Mouse (Mus musculus): ENCODE measurements at regions not wholly inside any gene's neighbourhood (a gene's known extent, or its start where the extent isn't known, plus 50 kb on each side); places are given as distances from the start of the nearest gene placed in this dataset.

- no peaks in the 10 kb centered on the region for H3K27me3 ChIP-seq (replicated peaks; ENCODE audit: control insufficient read depth, insufficient read depth, low read length)
- peaks cover 4% of the 10 kb centered on the region; the same call in 1 of the 2 replicates for H3K9me3 ChIP-seq (ENCODE audit: control insufficient read depth, low read length)
- peak; percentile 66 for ATAC-seq
- WGBS, result 65% methylated on average over 5 of the region's 5 CpGs
- no peak overlapping the region for H3K9ac ChIP-seq (replicated peaks; ENCODE audit: low read depth, low read length)
- no peaks in the 10 kb centered on the region for H3K36me3 ChIP-seq (ENCODE audit: control insufficient read depth, insufficient read depth)
- H3K4me1 ChIP-seq (replicated peaks; ENCODE audit: control insufficient read depth, insufficient read depth, low read length), result peaks cover 8% of the 10 kb centered on the region; the same call in 1 of the 2 replicates
- no peak overlapping the region for H3K4me2 ChIP-seq (ENCODE audit: low read length)
- no peak overlapping the region for H3K4me3 ChIP-seq (replicated peaks; ENCODE audit: low read length)
- H3K27ac ChIP-seq (ENCODE audit: low read length), result peak overlapping the region; percentile 41; the same call in 1 of the 2 replicates
Observed at GRCm38 (mm10) chr2:161470844-161471243, 362.0 kb upstream of the Chd6 start.

DNA sequence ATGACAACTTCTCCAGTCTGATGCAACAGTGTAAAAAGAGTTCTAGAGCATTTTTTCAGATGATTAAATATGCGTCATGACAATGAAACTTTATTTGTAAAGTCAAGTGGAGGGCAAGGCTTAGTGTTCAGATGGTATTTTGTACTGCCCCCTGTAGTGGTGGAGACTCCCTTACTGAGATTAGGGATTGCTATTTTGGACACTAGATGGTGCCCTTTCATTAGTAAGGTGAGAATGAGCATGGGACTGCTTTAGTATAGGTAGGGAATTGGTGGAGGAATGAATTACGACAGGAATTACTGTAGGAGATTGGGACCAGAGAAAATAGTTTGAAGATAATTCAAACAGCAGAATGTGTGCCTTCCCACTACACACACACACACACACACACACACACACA, 361.1 kb upstream of the Chd6 start:
- peaks cover 8% of the 10 kb centered on the region; the same call in 1 of the 2 replicates for H3K4me1 ChIP-seq (replicated peaks; ENCODE audit: control insufficient read depth, insufficient read depth, low read length)
- WGBS, result 26% methylated on average over 2 of the region's 2 CpGs

GRCm38 (mm10) chr2:161467035-161467434, 358.2 kb upstream of the Chd6 start:
- no peak overlapping the region for H3K27ac ChIP-seq (ENCODE audit: low read length)
- no peak overlapping the region for H3K4me2 ChIP-seq (ENCODE audit: low read length)
- H3K4me1 ChIP-seq (replicated peaks; ENCODE audit: control insufficient read depth, insufficient read depth, low read length), result peaks cover 8% of the 10 kb centered on the region; the same call in 1 of the 2 replicates
- 79% methylated on average over 1 of the region's 1 CpGs for WGBS
- no peak overlapping the region for H3K9ac ChIP-seq (replicated peaks; ENCODE audit: low read depth, low read length)
- ATAC-seq, result no peak
- no peak overlapping the region for H3K4me3 ChIP-seq (replicated peaks; ENCODE audit: low read length)
- H3K36me3 ChIP-seq (ENCODE audit: control insufficient read depth, insufficient read depth), result no peaks in the 10 kb centered on the region
- no peaks in the 10 kb centered on the region for H3K27me3 ChIP-seq (replicated peaks; ENCODE audit: control insufficient read depth, insufficient read depth, low read length)
- H3K9me3 ChIP-seq (ENCODE audit: control insufficient read depth, low read length), result no peaks in the 10 kb centered on the region

More for the DNA sequence above, 361.1 kb upstream of the Chd6 start:
- no peaks in the 10 kb centered on the region for H3K36me3 ChIP-seq (ENCODE audit: control insufficient read depth, insufficient read depth)
- H3K9ac ChIP-seq (replicated peaks; ENCODE audit: low read depth, low read length), result no peak overlapping the region
- H3K4me3 ChIP-seq (replicated peaks; ENCODE audit: low read length), result no peak overlapping the region
- no peak overlapping the region for H3K4me2 ChIP-seq (ENCODE audit: low read length)
- ATAC-seq, result peak; percentile 74
- H3K27me3 ChIP-seq (replicated peaks; ENCODE audit: control insufficient read depth, insufficient read depth, low read length), result no peaks in the 10 kb centered on the region
- no peak overlapping the region for H3K27ac ChIP-seq (ENCODE audit: low read length)
- H3K9me3 ChIP-seq (ENCODE audit: control insufficient read depth, low read length), result peaks cover 4% of the 10 kb centered on the region; the same call in 1 of the 2 replicates

DNA sequence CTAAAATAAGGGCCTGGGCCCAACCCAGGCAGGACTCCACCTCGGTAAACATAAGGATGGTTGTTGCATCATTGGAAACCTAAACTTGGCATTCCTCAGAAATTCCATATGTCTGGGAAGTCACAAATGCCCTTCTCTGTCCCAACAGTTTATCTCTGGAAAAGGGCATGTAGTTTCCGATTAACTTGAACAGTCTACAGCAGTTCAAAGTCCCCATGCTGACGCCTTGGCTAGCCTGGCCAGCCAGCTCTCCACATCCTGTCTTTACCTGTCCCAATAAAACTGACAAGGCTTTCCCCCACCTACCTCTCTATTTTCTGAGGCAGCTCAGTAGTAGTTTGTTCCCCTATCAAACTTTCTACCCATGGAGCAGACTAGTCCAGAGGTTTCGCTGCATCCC, 351.7 kb upstream of the Chd6 start:
- no peak overlapping the region for H3K4me3 ChIP-seq (replicated peaks; ENCODE audit: low read length)
- no peak overlapping the region for H3K9ac ChIP-seq (replicated peaks; ENCODE audit: low read depth, low read length)
- WGBS, result 96% methylated on average over 4 of the region's 4 CpGs
- H3K9me3 ChIP-seq (ENCODE audit: control insufficient read depth, low read length), result no peaks in the 10 kb centered on the region; the same call in 1 of the 2 replicates
- H3K4me2 ChIP-seq (ENCODE audit: low read length), result no peak overlapping the region
- no peaks in the 10 kb centered on the region for H3K36me3 ChIP-seq (ENCODE audit: control insufficient read depth, insufficient read depth)
- no peaks in the 10 kb centered on the region for H3K4me1 ChIP-seq (replicated peaks; ENCODE audit: control insufficient read depth, insufficient read depth, low read length)
- ATAC-seq, result no peak
- no peak overlapping the region for H3K27ac ChIP-seq (ENCODE audit: low read length)
- no peaks in the 10 kb centered on the region for H3K27me3 ChIP-seq (replicated peaks; ENCODE audit: control insufficient read depth, insufficient read depth, low read length)

GRCm38 (mm10) chr2:161454466-161454865, 345.6 kb upstream of the Chd6 start:
- no peak overlapping the region for H3K9ac ChIP-seq (replicated peaks; ENCODE audit: low read depth, low read length)
- WGBS, result 36% methylated on average over 6 of the region's 6 CpGs
- no peaks in the 10 kb centered on the region for H3K9me3 ChIP-seq (ENCODE audit: control insufficient read depth, low read length)

DNA sequence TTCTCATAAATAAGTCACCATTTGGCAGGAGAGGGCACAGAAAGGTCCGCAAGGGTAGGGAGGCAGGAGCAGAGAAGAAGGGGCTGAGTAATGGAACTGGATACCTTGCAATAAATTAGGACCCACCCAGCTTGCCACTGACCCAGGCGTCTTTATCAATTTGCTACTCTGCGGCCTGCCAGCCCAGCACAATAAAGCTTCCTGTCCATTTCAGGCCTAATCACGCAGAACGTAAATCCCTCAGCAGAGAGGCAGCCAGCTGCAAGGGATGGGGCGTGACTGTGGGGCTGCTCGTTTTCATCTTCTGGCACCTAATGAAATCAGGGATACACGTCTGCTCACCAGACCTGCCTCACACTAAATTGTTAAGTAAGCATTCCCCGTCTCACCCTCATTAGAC, 324.9 kb upstream of the Chd6 start:
- H3K27ac ChIP-seq (ENCODE audit: low read length), result no peak overlapping the region
- H3K4me1 ChIP-seq (replicated peaks; ENCODE audit: control insufficient read depth, insufficient read depth, low read length), result 0 out of 2 replicates have a peak, but pooled peaks cover 2% of the 10 kb centered on the region
- 8% methylated on average over 9 of the region's 9 CpGs for WGBS
- no peak for ATAC-seq
- H3K9me3 ChIP-seq (ENCODE audit: control insufficient read depth, low read length), result no peaks in the 10 kb centered on the region
- H3K4me2 ChIP-seq (ENCODE audit: low read length), result no peak overlapping the region
- H3K27me3 ChIP-seq (replicated peaks; ENCODE audit: control insufficient read depth, insufficient read depth, low read length), result no peaks in the 10 kb centered on the region
- H3K36me3 ChIP-seq (ENCODE audit: control insufficient read depth, insufficient read depth), result no peaks in the 10 kb centered on the region
- no peak overlapping the region for H3K9ac ChIP-seq (replicated peaks; ENCODE audit: low read depth, low read length)
- no peak overlapping the region for H3K4me3 ChIP-seq (replicated peaks; ENCODE audit: low read length)

More at GRCm38 (mm10) chr2:161454466-161454865, 345.6 kb upstream of the Chd6 start:
- ATAC-seq, result no peak
- no peaks in the 10 kb centered on the region for H3K4me1 ChIP-seq (replicated peaks; ENCODE audit: control insufficient read depth, insufficient read depth, low read length)
- no peaks in the 10 kb centered on the region for H3K27me3 ChIP-seq (replicated peaks; ENCODE audit: control insufficient read depth, insufficient read depth, low read length)
- no peak overlapping the region for H3K27ac ChIP-seq (ENCODE audit: low read length)
- H3K4me2 ChIP-seq (ENCODE audit: low read length), result no peak overlapping the region
- no peak overlapping the region for H3K4me3 ChIP-seq (replicated peaks; ENCODE audit: low read length)
- no peaks in the 10 kb centered on the region for H3K36me3 ChIP-seq (ENCODE audit: control insufficient read depth, insufficient read depth)

DNA sequence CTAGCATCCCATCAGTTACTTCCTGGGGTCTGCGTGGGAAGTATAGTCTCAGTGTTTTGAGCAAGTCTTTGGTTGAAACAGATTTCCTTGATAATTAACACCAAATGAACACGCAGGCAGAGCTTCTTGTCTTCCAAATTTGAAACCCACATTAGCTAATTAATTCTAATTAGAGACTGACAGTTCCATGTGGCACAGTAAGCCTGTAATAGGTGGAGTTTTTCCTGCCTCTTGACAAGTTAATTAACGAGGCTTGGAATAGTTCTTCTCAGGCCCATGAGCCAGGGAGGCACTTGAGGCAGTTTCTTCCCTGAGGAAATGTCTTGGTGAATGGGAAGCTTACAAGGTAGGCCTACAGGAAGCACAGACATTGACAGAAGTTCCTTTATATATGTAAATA, 320.4 kb upstream of the Chd6 start:
- Histone ChIP-seq H3K4me1 (replicated peaks; ENCODE audit: control insufficient read depth, insufficient read depth, low read length) (0 out of 2 replicates have a peak, but pooled peaks cover 2% of the 10 kb centered on the region), H3K4me2 (ENCODE audit: low read length) (no peak overlapping the region)
- peak; percentile 59; the same call in 1 of the 2 replicates for ATAC-seq

DNA sequence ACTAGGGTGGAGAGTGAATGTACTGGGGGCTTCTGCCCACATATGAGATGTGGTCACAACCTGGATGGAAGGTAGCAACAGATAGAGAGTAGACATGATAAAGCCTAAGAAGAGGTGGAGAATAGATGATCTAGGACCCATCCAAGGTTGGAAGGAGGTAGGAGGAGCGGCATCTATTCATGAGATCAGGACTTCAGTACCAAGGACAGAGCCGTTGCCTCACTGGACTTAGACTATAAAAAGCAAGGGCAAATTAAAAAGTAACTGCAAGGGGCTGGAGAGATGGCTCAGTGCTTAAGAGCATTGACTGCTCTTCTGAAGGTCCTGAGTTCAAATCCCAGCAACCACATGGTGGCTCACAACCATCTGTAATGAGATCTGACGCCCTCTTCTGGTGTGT, 316.7 kb upstream of the Chd6 start:
- no peaks in the 10 kb centered on the region for H3K9me3 ChIP-seq (ENCODE audit: control insufficient read depth, low read length)
- H3K9ac ChIP-seq (replicated peaks; ENCODE audit: low read depth, low read length), result no peak overlapping the region
- no peak overlapping the region for H3K27ac ChIP-seq (ENCODE audit: low read length)
- no peak for ATAC-seq
- H3K4me3 ChIP-seq (replicated peaks; ENCODE audit: low read length), result no peak overlapping the region
- H3K4me1 ChIP-seq (replicated peaks; ENCODE audit: control insufficient read depth, insufficient read depth, low read length), result no peaks in the 10 kb centered on the region
- H3K36me3 ChIP-seq (ENCODE audit: control insufficient read depth, insufficient read depth), result no peaks in the 10 kb centered on the region
- WGBS, result 57% methylated on average over 3 of the region's 3 CpGs
- H3K27me3 ChIP-seq (replicated peaks; ENCODE audit: control insufficient read depth, insufficient read depth, low read length), result no peaks in the 10 kb centered on the region
- no peak overlapping the region for H3K4me2 ChIP-seq (ENCODE audit: low read length)

More for the DNA sequence above, 320.4 kb upstream of the Chd6 start:
- Histone ChIP-seq H3K36me3 (ENCODE audit: control insufficient read depth, insufficient read depth) (no peaks in the 10 kb centered on the region), H3K4me3 (replicated peaks; ENCODE audit: low read length) (no peak overlapping the region), H3K27me3 (replicated peaks; ENCODE audit: control insufficient read depth, insufficient read depth, low read length) (no peaks in the 10 kb centered on the region), H3K9me3 (ENCODE audit: control insufficient read depth, low read length) (no peaks in the 10 kb centered on the region), H3K27ac (ENCODE audit: low read length) (no peak overlapping the region), H3K9ac (replicated peaks; ENCODE audit: low read depth, low read length) (no peak overlapping the region)
- 19% methylated on average over 3 of the region's 3 CpGs for WGBS

- Histone ChIP-seq H3K27me3 (replicated peaks; ENCODE audit: control insufficient read depth, insufficient read depth, low read length) (no peaks in the 10 kb centered on the region), H3K4me2 (ENCODE audit: low read length) (no peak overlapping the region), H3K27ac (ENCODE audit: low read length) (no peak overlapping the region), H3K9ac (replicated peaks; ENCODE audit: low read depth, low read length) (no peak overlapping the region), H3K4me1 (replicated peaks; ENCODE audit: control insufficient read depth, insufficient read depth, low read length) (0 out of 2 replicates have a peak, but pooled peaks cover 6% of the 10 kb centered on the region), H3K36me3 (ENCODE audit: control insufficient read depth, insufficient read depth) (no peaks in the 10 kb centered on the region), H3K4me3 (replicated peaks; ENCODE audit: low read length) (no peak overlapping the region), H3K9me3 (ENCODE audit: control insufficient read depth, low read length) (no peaks in the 10 kb centered on the region)
- ATAC-seq, result no peak
- WGBS, result 79% methylated on average over 7 of the region's 7 CpGs
Observed at GRCm38 (mm10) chr2:161418062-161418461, 309.2 kb upstream of the Chd6 start.
